ENCODE assay signal across 25 mouse cellular contexts in the genomic region with DNA sequence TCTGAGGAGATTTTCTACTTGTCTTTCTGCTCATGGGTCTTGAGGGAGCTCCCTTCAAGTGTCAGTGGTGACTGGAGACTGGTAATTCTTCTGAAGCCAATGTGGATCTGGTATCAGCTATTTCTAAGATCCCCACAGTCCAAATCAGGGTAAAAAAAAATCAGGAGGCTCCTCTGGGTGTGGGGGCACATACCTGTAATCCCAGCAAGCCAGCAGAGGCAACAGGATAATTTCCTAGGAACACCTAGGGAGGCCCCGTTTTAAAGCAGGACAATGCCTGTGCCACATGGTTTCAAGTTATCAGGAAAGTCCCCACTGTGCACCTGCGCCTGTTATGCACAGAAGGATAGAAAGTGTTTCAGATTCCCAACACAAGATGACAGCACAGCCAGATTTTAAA.
"Had no signal": no experiment of that assay in that cellular context is flagged by ENCODE, and none has a peak within 500 bp of the region (broad histone marks: within the 10 kb centered on the region; RNA-seq: fewer than 3 reads in every experiment).

No protein-coding gene starts in this region.

- H3K27ac ChIP-seq: gastrocnemius, adult 2 months; heart, adult 2 months; hindbrain, embryonic 10.5 days; hindbrain, embryonic 12.5 days; hindbrain, embryonic 14.5 days; intestine, embryonic 15.5 days; layer of hippocampus, adult 2 months; left cerebral cortex, adult 2 months; limb, embryonic 10.5 days; limb, embryonic 12.5 days; liver, embryonic 13.5 days; liver, embryonic 15.5 days had no signal

- H3K9ac ChIP-seq: heart, embryonic 12.5 days; hindbrain, embryonic 12.5 days; hindbrain, embryonic 14.5 days; intestine, embryonic 15.5 days; limb, embryonic 12.5 days; liver, embryonic 13.5 days; liver, embryonic 15.5 days had no signal

- H3K4me3 ChIP-seq: gastrocnemius, adult 2 months; heart, adult 2 months; heart, embryonic 12.5 days; hindbrain, embryonic 10.5 days; hindbrain, embryonic 12.5 days; intestine, embryonic 15.5 days; layer of hippocampus, adult 2 months; left cerebral cortex, adult 2 months; limb, embryonic 10.5 days; limb, embryonic 12.5 days; liver, embryonic 13.5 days; liver, embryonic 15.5 days had no signal

- H3K27me3 ChIP-seq: heart, embryonic 12.5 days; hindbrain, embryonic 12.5 days; intestine, embryonic 15.5 days; limb, embryonic 12.5 days; liver, embryonic 13.5 days; liver, embryonic 15.5 days had no signal

- H3K36me3 ChIP-seq: heart, embryonic 12.5 days; hindbrain, embryonic 10.5 days; hindbrain, embryonic 12.5 days; intestine, embryonic 15.5 days; limb, embryonic 10.5 days; limb, embryonic 12.5 days; liver, embryonic 13.5 days; liver, embryonic 15.5 days had no signal

- H3K4me2 ChIP-seq: heart, embryonic 12.5 days; hindbrain, embryonic 12.5 days; hindbrain, embryonic 14.5 days; intestine, embryonic 15.5 days; limb, embryonic 12.5 days; liver, embryonic 11.5 days; liver, embryonic 13.5 days; liver, embryonic 15.5 days had no signal

- ATAC-seq: inflammation-experienced regulatory T-cells, adult 6 months; intestine, embryonic 15.5 days; intestine, postnatal 0 days had no signal

- H3K9me3 ChIP-seq: heart, embryonic 12.5 days; hindbrain, embryonic 10.5 days; hindbrain, embryonic 12.5 days; intestine, embryonic 15.5 days; limb, embryonic 10.5 days; limb, embryonic 12.5 days; liver, embryonic 13.5 days; liver, embryonic 15.5 days had no signal

- H3K4me1 ChIP-seq: intestine, embryonic 15.5 days; liver, embryonic 13.5 days; liver, embryonic 15.5 days had no signal

- DNase-seq: gastrocnemius, adult 2 months; gastrocnemius, postnatal 10 days; gastrocnemius, postnatal 25 days; heart, adult 2 months; heart, postnatal 4 days; kidney, adult 18-20 months; kidney, adult 8-10 months; kidney, postnatal 10 days; kidney, postnatal 25 days; kidney, postnatal 4 days; liver; liver, embryonic 13.5 days had no signal
